20 mouse cellular contexts compared by ENCODE assay signal in genomic region chr14:14870463-14870862, GRCm38 (mm10).
DNase-seq lines count a peak whose midpoint lies in the region; ATAC-seq and TF ChIP-seq lines count a peak whose summit lies in the region.
"Had no signal": no experiment of that assay in that cellular context is flagged by ENCODE, and none has a peak within 500 bp of the region (broad histone marks: within the 10 kb centered on the region; RNA-seq: fewer than 3 reads in every experiment).

No protein-coding gene starts in this region.

- H3K4me2 ChIP-seq in lung, embryonic 14.5 days, result no peak overlapping the region
- H3K4me2 ChIP-seq: embryonic facial prominence, embryonic 15.5 days; limb, embryonic 13.5 days; liver, embryonic 13.5 days had no signal

- H3K27me3 ChIP-seq in lung, embryonic 14.5 days (ENCODE audit: insufficient read depth, low read length), result no peaks in the 10 kb centered on the region
- H3K27me3 ChIP-seq: embryonic facial prominence, embryonic 15.5 days; limb, embryonic 13.5 days; liver, embryonic 13.5 days had no signal

- H3K9me3 ChIP-seq in lung, embryonic 14.5 days (ENCODE audit: low read depth, low read length), result no peaks in the 10 kb centered on the region
- H3K9me3 ChIP-seq: embryonic facial prominence, embryonic 15.5 days; forebrain, embryonic 10.5 days; G1E; hindbrain, embryonic 10.5 days; limb, embryonic 13.5 days; liver, embryonic 13.5 days had no signal

- no peaks in the 10 kb centered on the region for H3K36me3 ChIP-seq in lung, embryonic 14.5 days (ENCODE audit: insufficient read depth)
- H3K36me3 ChIP-seq: embryonic facial prominence, embryonic 15.5 days; forebrain, embryonic 10.5 days; G1E; hindbrain, embryonic 10.5 days; limb, embryonic 13.5 days; liver, embryonic 13.5 days had no signal

- TF ChIP-seq CTCF in lung, embryonic 14.5 days (IDR thresholded peaks at IDR 0.05; ENCODE audit: low read depth), result no peak
- TF ChIP-seq CTCF in lung, adult 2 months (IDR thresholded peaks at IDR 0.05; ENCODE audit: insufficient read depth, low read length), result no peak
- TF ChIP-seq CTCF in bone marrow macrophage, adult 2 months (IDR thresholded peaks at IDR 0.05; ENCODE audit: low read depth, low read length), result no peak

- TF ChIP-seq POLR2A in lung, adult 2 months (IDR thresholded peaks at IDR 0.05; ENCODE audit: borderline replicate concordance, extremely low read depth, low read depth, low read length), result no peak
- TF ChIP-seq POLR2A in bone marrow macrophage, adult 2 months (IDR thresholded peaks at IDR 0.05; ENCODE audit: borderline replicate concordance, low read depth, low read length), result no peak

- no peak overlapping the region for H3K27ac ChIP-seq in lung, embryonic 14.5 days (ENCODE audit: low read depth)
- peak overlapping the region; percentile 46 for H3K27ac ChIP-seq in bone marrow macrophage, adult 2 months (ENCODE audit: insufficient read depth, low read depth, low read length)
- H3K27ac ChIP-seq: embryonic facial prominence, embryonic 15.5 days; forebrain, embryonic 10.5 days; hindbrain, embryonic 10.5 days; limb, embryonic 13.5 days; liver, embryonic 13.5 days; stomach, postnatal 0 days had no signal

- 42% methylated on average over 3 of the region's 3 CpGs for WGBS in lung, embryonic 14.5 days
- 26% methylated on average over 3 of the region's 3 CpGs for WGBS in lung, adult 2 months

- no peaks in the 10 kb centered on the region for H3K4me1 ChIP-seq in lung, embryonic 14.5 days (ENCODE audit: insufficient read depth)
- H3K4me1 ChIP-seq in lung, adult 2 months (ENCODE audit: control insufficient read depth, insufficient read depth, low read length), result peaks cover 3% of the 10 kb centered on the region
- H3K4me1 ChIP-seq in bone marrow macrophage, adult 2 months (ENCODE audit: control insufficient read depth, insufficient read depth, low read length), result peaks cover 10% of the 10 kb centered on the region
- H3K4me1 ChIP-seq: embryonic facial prominence, embryonic 15.5 days; forebrain, embryonic 10.5 days; hindbrain, embryonic 10.5 days; limb, embryonic 13.5 days; liver, embryonic 13.5 days had no signal

- no peak overlapping the region for H3K4me3 ChIP-seq in lung, embryonic 14.5 days (ENCODE audit: low read depth, low read length)
- no peak overlapping the region for H3K4me3 ChIP-seq in lung, adult 2 months (replicated peaks; ENCODE audit: extremely low read depth, low read depth, low read length)
- no peak overlapping the region for H3K4me3 ChIP-seq in bone marrow macrophage, adult 2 months (ENCODE audit: insufficient read depth, low read length)
- H3K4me3 ChIP-seq: embryonic facial prominence, embryonic 15.5 days; forebrain, embryonic 10.5 days; hindbrain, embryonic 10.5 days; limb, embryonic 13.5 days; liver, embryonic 13.5 days; myocyte had no signal

- DNase-seq in lung, embryonic 14.5 days, result peak; percentile 19
- no peak for DNase-seq in lung, adult 2 months
- DNase-seq in thymus, postnatal 4 days, result no peak
- DNase-seq: adrenal gland, postnatal 10 days; gastrocnemius, postnatal 25 days; kidney, adult 18-20 months; kidney, postnatal 14 days; liver, embryonic 13.5 days had no signal

- ATAC-seq in lung, embryonic 14.5 days (ENCODE audit: insufficient read depth), result no peak
- ATAC-seq in hematopoietic stem cell, adult 5-6 weeks (replicated peaks in 1 of 2; ENCODE audit: insufficient read depth in 1 of 2, low FRiP score in 2 of 2, low TSS enrichment in 1 of 2, low read depth in 1 of 2, poor library complexity in 2 of 2, severe bottlenecking in 2 of 2), result peak; percentile 86 to 87
- peak; percentile 36; the same call in 1 of the 2 replicates for ATAC-seq in neutrophil, adult 5-6 weeks (ENCODE audit: extremely low read depth, insufficient number of reproducible peaks, low FRiP score, poor library complexity, severe bottlenecking)
- ATAC-seq in erythroblast, adult 5-6 weeks (replicated peaks; ENCODE audit: low FRiP score, poor library complexity, severe bottlenecking), result no peak
- ATAC-seq: activated CD4-positive, CD25-positive, alpha-beta regulatory T cell, adult 4 months had no signal

- H3K9ac ChIP-seq in lung, embryonic 14.5 days, result no peak overlapping the region
- H3K9ac ChIP-seq: embryonic facial prominence, embryonic 15.5 days; limb, embryonic 13.5 days; liver, embryonic 13.5 days had no signal

Comparison
In these comparisons a context has a peak if more than half of its experiments do, and no peak if none do; other contexts are left out.
1. ATAC-seq: peak in hematopoietic stem cell, adult 5-6 weeks (2 of 2) and neutrophil, adult 5-6 weeks (single experiment); none in lung, embryonic 14.5 days (single experiment) and erythroblast, adult 5-6 weeks (single experiment).